Mouse (Mus musculus) mouse embryonic stem cell (cell line): ENCODE data around the gene Scgb2b26.
"Not testable (repeated sequence)": the region's sequence is repeated elsewhere in the genome, so short reads cannot be mapped to it uniquely, and the experiment has no call there.

Experiments
- in situ Hi-C, 2 experiments: fragments of 300-500 bp; cut with MboI; formaldehyde crosslinking; loops; 1 replicate in 1 of 2; 3 replicates in 1 of 2; pipeline ENCODE4 v1.14.3; 2019 to 2020; ENCODE audit warnings: low sequenced_read_pairs in 2 of 2, low pct_unique_long_range_greater_than_20kb in 1 of 2, mixed read lengths in 1 of 2; ENCODE audit not compliant: unreplicated experiment in 1 of 2

Scgb2b26 gene

GRCm38 (mm10) chr7:33944940-33945339 is at the start of gene Scgb2b26:
Scgb2b26 (minus strand) TSS chr7:33945040.
- in situ Hi-C loops: loop anchor here in 1 of 2 experiments (25.0 kb wide), 1 partner anchor 158 kb away; no protein-coding TSS in a partner anchor

- in situ Hi-C loops: not testable (repeated sequence)
Measured at GRCm38 (mm10) chr7:33982281-33982680, 37.4 kb upstream of the Scgb2b26 start.

- in situ Hi-C loops: loop anchor here in 1 of 2 experiments (10.0 kb wide), 1 partner anchor 212 kb away; no protein-coding TSS in a partner anchor
Measured at GRCm38 (mm10) chr7:33902982-33903381, 41.9 kb downstream of the Scgb2b26 start.

GRCm38 (mm10) chr7:33900803-33901202 is 44.0 kb downstream of the Scgb2b26 start:
- in situ Hi-C loops: loop anchor here in 1 of 2 experiments (10.0 kb wide), 1 partner anchor 214 kb away; no protein-coding TSS in a partner anchor

GRCm38 (mm10) chr7:33900007-33900406 is 44.8 kb downstream of the Scgb2b26 start:
- in situ Hi-C loops: loop anchor here in 1 of 2 experiments (10.0 kb wide), 1 partner anchor 215 kb away; no protein-coding TSS in a partner anchor
